Mouse (Mus musculus): Measurements from ENCODE around the gene Sesn1.

DNA sequence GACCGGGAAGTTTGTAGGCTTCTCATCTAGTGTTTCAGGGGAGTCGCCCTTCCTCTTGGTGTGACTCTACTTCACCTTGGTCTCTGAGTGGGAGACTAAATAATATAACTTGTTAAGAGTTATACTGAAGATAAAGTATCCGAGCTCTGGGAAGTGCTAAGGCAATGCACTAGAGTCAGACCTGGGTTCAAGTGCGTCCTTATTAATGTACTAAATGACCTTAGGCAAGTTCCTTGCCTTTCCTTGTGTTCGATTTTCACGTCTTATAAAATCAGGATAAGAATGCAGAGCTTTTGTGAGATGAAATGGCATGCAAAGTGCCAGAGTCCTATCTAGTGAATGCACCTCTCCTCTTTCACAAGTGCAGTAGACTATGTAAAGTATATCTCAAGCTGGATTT lies 2.8 kb downstream of the Sesn1 start:
- no peak for TF ChIP-seq EP300 (IDR thresholded peaks at IDR 0.05)
- no peak for TF ChIP-seq CTCF (IDR thresholded peaks at IDR 0.05)
